Mouse (Mus musculus) thymus, adult 2 months (tissue): Measurements from ENCODE around the gene Rnpep. TPM values are rescaled to one million over a fixed set of nuclear protein-coding genes. Genes with fewer than 3 reads are reported as not detected.

Experiments
- DNase-seq: peaks from one replicate; pipeline ENCODE4 v3.0.0; 2021
- H3K27ac ChIP-seq: fragments of 200-500 bp; 2 replicates; pipeline ENCODE4 v1.5.1; 2012; ENCODE audit warnings: low read length, control low read depth; ENCODE audit not compliant: control insufficient read depth, insufficient read depth
- H3K27me3 ChIP-seq: fragments of 200-500 bp; 2 replicates; pipeline ENCODE4 v1.6.1; 2012; ENCODE audit warnings: mild to moderate bottlenecking, low read length, moderate library complexity, mixed read lengths; ENCODE audit not compliant: control insufficient read depth, insufficient read depth
- H3K36me3 ChIP-seq: fragments of 200-500 bp; 2 replicates; pipeline ENCODE4 v1.6.1; 2012; ENCODE audit warnings: mild to moderate bottlenecking, low read length, moderate library complexity; ENCODE audit not compliant: control insufficient read depth, insufficient read depth
- H3K4me1 ChIP-seq: fragments of 200-500 bp; replicated peaks from 2 replicates; pipeline ENCODE4 v1.6.1; 2012; ENCODE audit warnings: low read length; ENCODE audit not compliant: control insufficient read depth, insufficient read depth
- H3K4me3 ChIP-seq: fragments of 200-500 bp; 2 replicates; pipeline ENCODE4 v1.5.1; 2012; ENCODE audit warnings: mild to moderate bottlenecking, low read length, control low read depth, moderate library complexity; ENCODE audit not compliant: control insufficient read depth, insufficient read depth
- CTCF ChIP-seq: fragments of 200-500 bp; IDR thresholded peaks from 2 replicates; pipeline ENCODE4 v1.5.1; 2012; ENCODE audit warnings: mild to moderate bottlenecking, control low read depth, low read length, moderate library complexity, borderline replicate concordance; ENCODE audit not compliant: control insufficient read depth, poor library complexity, insufficient read depth; ENCODE audit errors: extremely low read depth
- POLR2A ChIP-seq: fragments of 200-500 bp; IDR thresholded peaks from 2 replicates; pipeline ENCODE4 v1.6.1; 2012; ENCODE audit warnings: mild to moderate bottlenecking, low read length, control low read depth, moderate library complexity; ENCODE audit not compliant: control insufficient read depth, poor library complexity, insufficient read depth; ENCODE audit errors: extremely low read depth
- WGBS: fragments of 180-500 bp; shearing (Covaris S2); methylation state at CpG from one replicate; pipeline ENCODE4 v1.1.7; 2018; 5-methylcytosine and 5-hydroxymethylcytosine counted together
- polyA plus RNA-seq: library from polyadenylated mRNA; depleted of rRNA; stranded (reverse); fragments of >200 nt; gene quantifications from 2 replicates; pipeline ENCODE4 v1.2.3, GENCODE M21; 2012

Rnpep gene
- polyA plus RNA-seq, 1 experiment: 32.0 TPM

DNA sequence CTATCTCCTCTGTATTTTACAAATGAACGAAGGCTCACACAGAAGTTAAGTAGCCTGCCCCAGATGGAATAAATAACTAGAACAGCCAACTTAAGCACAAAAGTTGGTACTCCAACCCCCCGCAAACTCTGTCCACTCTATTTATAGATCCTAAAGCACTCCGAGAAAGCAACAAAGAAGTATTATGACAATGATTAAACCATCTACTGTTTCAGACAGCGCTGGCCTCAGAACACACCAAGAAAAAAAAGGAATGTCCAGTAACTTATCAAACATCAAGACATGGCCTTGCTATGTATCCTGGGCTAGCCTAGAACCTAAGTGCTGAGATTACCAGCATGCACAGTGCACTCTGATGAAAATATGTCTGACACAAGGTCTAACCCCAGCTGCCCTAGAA is 28.3 kb upstream of the Rnpep start:
- no peak overlapping the region for H3K27ac ChIP-seq
- WGBS: 97% methylated on average over 4 of the region's 4 CpGs

DNA sequence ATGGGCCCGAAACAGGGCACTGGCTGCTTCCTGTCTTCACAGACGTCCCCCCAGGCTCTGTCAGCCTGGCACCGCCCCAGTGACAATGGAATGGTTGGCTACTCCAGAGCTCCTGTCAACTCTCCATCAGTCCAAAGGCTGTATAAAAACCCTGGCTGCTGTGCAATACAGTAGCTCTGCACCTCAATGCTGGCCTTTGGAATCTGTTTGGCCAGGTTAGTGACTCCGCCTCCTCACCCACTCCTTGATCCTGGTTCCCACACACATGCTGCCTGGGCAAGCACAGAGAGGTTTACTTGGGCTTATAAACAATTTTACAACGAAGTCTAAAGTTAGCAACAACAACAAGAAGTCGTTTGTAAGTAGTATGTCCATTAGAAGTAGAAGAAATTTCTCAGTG is 27.5 kb upstream of the Rnpep start:
- Histone ChIP-seq H3K36me3 (peaks cover 18% of the 10 kb centered on the region), H3K4me3 (no peak overlapping the region), H3K27ac (no peak overlapping the region), H3K4me1 (no peaks in the 10 kb centered on the region), H3K27me3 (no peaks in the 10 kb centered on the region)
- 86% methylated on average over 6 of the region's 6 CpGs for WGBS
- no peak for TF ChIP-seq POLR2A
- TF ChIP-seq CTCF: no peak
- DNase-seq: no peak

More for the DNA sequence above, 28.3 kb upstream of the Rnpep start:
- TF ChIP-seq POLR2A (no peak), CTCF (no peak)
- Histone ChIP-seq H3K4me3 (no peak overlapping the region), H3K4me1 (no peaks in the 10 kb centered on the region), H3K36me3 (peaks cover 11% of the 10 kb centered on the region), H3K27me3 (no peaks in the 10 kb centered on the region)
- DNase-seq: no peak

DNA sequence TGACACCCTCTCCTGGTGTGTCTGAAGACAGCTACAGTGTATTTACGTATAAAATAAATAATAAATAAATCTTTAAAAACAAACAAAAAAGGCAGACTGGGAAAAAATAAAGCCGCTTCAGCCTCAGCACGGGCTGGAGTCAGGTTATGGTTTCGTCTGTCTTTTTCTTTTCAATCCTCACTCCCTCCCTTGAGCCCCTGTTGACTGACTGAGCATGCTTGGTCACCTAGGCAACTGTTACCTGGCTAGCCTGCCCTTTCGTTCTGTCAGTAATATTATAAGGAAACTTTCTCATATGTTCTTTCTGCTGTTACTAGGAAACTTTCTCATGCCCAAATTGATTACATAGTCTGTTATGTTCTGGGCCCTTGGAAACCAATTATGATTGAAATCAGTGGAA is 7.0 kb upstream of the Rnpep start:
- no peaks in the 10 kb centered on the region for H3K27me3 ChIP-seq
- WGBS: 99% methylated on average over 5 of the region's 5 CpGs
- TF ChIP-seq POLR2A: no peak
- no peak for TF ChIP-seq CTCF

GRCm38 (mm10) chr1:135286311-135286710 is 2.4 kb upstream of the Rnpep start:
- Histone ChIP-seq H3K4me3 (no peak overlapping the region), H3K4me1 (peaks cover 14% of the 10 kb centered on the region), H3K27ac (no peak overlapping the region), H3K36me3 (no peaks in the 10 kb centered on the region), H3K27me3 (no peaks in the 10 kb centered on the region)
- WGBS: 92% methylated on average over 2 of the region's 2 CpGs
- no peak for DNase-seq
- no peak for TF ChIP-seq CTCF
- no peak for TF ChIP-seq POLR2A

More for the DNA sequence above, 7.0 kb upstream of the Rnpep start:
- no peak overlapping the region for H3K4me3 ChIP-seq
- no peak overlapping the region for H3K27ac ChIP-seq
- no peak for DNase-seq
- no peaks in the 10 kb centered on the region for H3K36me3 ChIP-seq
- H3K4me1 ChIP-seq: no peaks in the 10 kb centered on the region

- DNase-seq: no peak
Measured at GRCm38 (mm10) chr1:135283287-135283825, 528 bp downstream of the Rnpep start.

GRCm38 (mm10) chr1:135282536-135283286 is 1.2 kb downstream of the Rnpep start:
- no peak for DNase-seq
- H3K36me3 ChIP-seq: no peaks in the 10 kb centered on the region; the same call in 1 of the 2 replicates
- H3K27ac ChIP-seq: no peak overlapping the region
- H3K27me3 ChIP-seq: no peaks in the 10 kb centered on the region
- TF ChIP-seq CTCF (no peak), POLR2A (no peak)
- WGBS: 6% methylated on average over 13 of the region's 13 CpGs
- H3K4me3 ChIP-seq: peak overlapping the region; percentile 82
- H3K4me1 ChIP-seq: peaks cover 17% of the 10 kb centered on the region

More at GRCm38 (mm10) chr1:135283287-135283825, 528 bp downstream of the Rnpep start:
- Histone ChIP-seq H3K4me1 (peaks cover 17% of the 10 kb centered on the region), H3K4me3 (peak overlapping the region; percentile 82), H3K36me3 (no peaks in the 10 kb centered on the region; the same call in 1 of the 2 replicates), H3K27ac (no peak overlapping the region), H3K27me3 (no peaks in the 10 kb centered on the region)
- under 1% methylated on average over 48 of the region's 48 CpGs for WGBS
- TF ChIP-seq POLR2A (no peak), CTCF (no peak)
